Mouse (Mus musculus): ENCODE measurements around the gene Chst15. TPM values are rescaled to one million over a fixed set of nuclear protein-coding genes. Genes with fewer than 3 reads are reported as not detected.

The Chst15 gene
- polyA plus RNA-seq, 1 experiment, result 34.6 TPM

GRCm38 (mm10) chr7:132193606-132194005 lies 123.4 kb downstream of the Chst15 start:
- Histone ChIP-seq H3K4me1 (ENCODE audit: control insufficient read depth, insufficient read depth, low read length) (no peaks in the 10 kb centered on the region), H3K27ac (ENCODE audit: control insufficient read depth, insufficient read depth, low read depth, low read length, poor library complexity) (no peak overlapping the region), H3K4me3 (replicated peaks; ENCODE audit: control insufficient read depth, low read depth, low read length) (no peak overlapping the region)
- 80% methylated on average over 2 of the region's 2 CpGs for WGBS
- no peak for TF ChIP-seq CTCF (IDR thresholded peaks at IDR 0.05; ENCODE audit: control insufficient read depth, insufficient read depth, low read length)
- no peak for TF ChIP-seq POLR2A (IDR thresholded peaks at IDR 0.05; ENCODE audit: borderline replicate concordance, control insufficient read depth, low read depth, low read length)

- no peaks in the 10 kb centered on the region for H3K4me1 ChIP-seq (ENCODE audit: control insufficient read depth, insufficient read depth, low read length)
- 58% methylated on average over 3 of the region's 3 CpGs for WGBS
- no peak for TF ChIP-seq POLR2A (IDR thresholded peaks at IDR 0.05; ENCODE audit: borderline replicate concordance, control insufficient read depth, low read depth, low read length)
- no peak for TF ChIP-seq CTCF (IDR thresholded peaks at IDR 0.05; ENCODE audit: control insufficient read depth, insufficient read depth, low read length)
- no peak overlapping the region for H3K27ac ChIP-seq (ENCODE audit: control insufficient read depth, insufficient read depth, low read depth, low read length, poor library complexity)
- no peak overlapping the region for H3K4me3 ChIP-seq (replicated peaks; ENCODE audit: control insufficient read depth, low read depth, low read length)
Measured at GRCm38 (mm10) chr7:132187456-132187855, 129.6 kb downstream of the Chst15 start.

Other genes with a start within 250 kb of the Chst15 start
- not detected in 2 replicates for gene Cpxm2, start 162.5 kb downstream of the Chst15 start, polyA plus RNA-seq (2011; ENCODE audit: insufficient read depth, insufficient read length, low replicate concordance, missing spikeins)

Data from bone marrow, adult 2 months (tissue).